Comparison of ENCODE assay signal across 24 mouse cellular contexts in the genomic region with DNA sequence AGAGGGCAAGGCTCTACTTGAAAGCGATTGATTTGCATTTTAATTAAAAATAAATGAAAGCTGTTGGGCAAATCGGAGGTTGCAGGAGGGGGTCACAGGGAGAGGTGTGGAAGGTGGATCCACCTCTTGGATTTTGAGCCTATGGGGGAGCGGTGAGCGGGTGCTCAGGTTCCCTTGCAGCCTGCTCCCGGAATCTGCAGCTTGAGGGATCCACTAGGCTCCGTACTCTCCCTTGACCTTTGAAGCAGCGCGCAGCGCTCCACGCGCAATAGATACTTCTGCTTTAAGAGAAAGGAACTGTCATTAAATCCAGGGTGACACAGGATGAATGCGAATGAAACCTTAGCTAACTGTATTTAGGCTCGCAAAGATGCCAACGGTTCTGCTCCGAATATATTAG. TPM values are rescaled to one million over a fixed set of nuclear protein-coding genes. Genes with fewer than 3 reads are reported as not detected.
A peak's percentile ranks its signal among the peaks of the same experiment; 100 is the strongest.
DNase-seq lines count a peak whose midpoint lies in the region; ATAC-seq lines count a peak whose summit lies in the region.
"Had no signal": no experiment of that assay in that cellular context is flagged by ENCODE, and none has a peak within 500 bp of the region (broad histone marks: within the 10 kb centered on the region; RNA-seq: fewer than 3 reads in every experiment).

No protein-coding gene starts in this region.

- H3K9ac ChIP-seq in midbrain, embryonic 12.5 days (replicated peaks) = no peak overlapping the region
- no peak overlapping the region for H3K9ac ChIP-seq in midbrain, embryonic 16.5 days (ENCODE audit: low read depth, low read length)
- no peak overlapping the region for H3K9ac ChIP-seq in neural tube, embryonic 11.5 days (ENCODE audit: low read length)
- H3K9ac ChIP-seq in forebrain, embryonic 11.5 days (ENCODE audit: low read length) = no peak overlapping the region
- H3K9ac ChIP-seq: embryonic facial prominence, embryonic 13.5 days; forebrain, embryonic 13.5 days; intestine, embryonic 15.5 days had no signal

- no peaks in the 10 kb centered on the region for H3K36me3 ChIP-seq in midbrain, embryonic 12.5 days
- H3K36me3 ChIP-seq in midbrain, embryonic 16.5 days (ENCODE audit: control insufficient read depth, insufficient read depth, low read length) = no peaks in the 10 kb centered on the region
- H3K36me3 ChIP-seq in embryonic facial prominence, embryonic 10.5 days (replicated peaks) = no peaks in the 10 kb centered on the region
- H3K36me3 ChIP-seq in neural tube, embryonic 11.5 days (ENCODE audit: control insufficient read depth, insufficient read depth, low read length) = no peaks in the 10 kb centered on the region
- no peaks in the 10 kb centered on the region for H3K36me3 ChIP-seq in forebrain, embryonic 11.5 days (ENCODE audit: control insufficient read depth, insufficient read depth, low read length)
- H3K36me3 ChIP-seq: embryonic facial prominence, embryonic 13.5 days; heart, embryonic 10.5 days; intestine, embryonic 15.5 days had no signal

- 0 out of 2 replicates have a peak overlapping the region, but pooled peaks have one; percentile 5 for H3K4me3 ChIP-seq in midbrain, embryonic 12.5 days
- no peak overlapping the region for H3K4me3 ChIP-seq in midbrain, embryonic 16.5 days (ENCODE audit: low read depth, low read length)
- peak overlapping the region; percentile 23; the same call in 1 of the 2 replicates for H3K4me3 ChIP-seq in embryonic facial prominence, embryonic 10.5 days
- H3K4me3 ChIP-seq in neural tube, embryonic 11.5 days (ENCODE audit: low read depth, low read length) = no peak overlapping the region
- no peak overlapping the region for H3K4me3 ChIP-seq in forebrain, embryonic 11.5 days (ENCODE audit: low read depth, low read length)
- H3K4me3 ChIP-seq: embryonic facial prominence, embryonic 13.5 days; erythroblast, embryonic 14.5 days; forebrain, embryonic 13.5 days; heart, embryonic 10.5 days; intestine, embryonic 15.5 days; layer of hippocampus, adult 2 months had no signal

- H3K4me1 ChIP-seq in midbrain, embryonic 12.5 days = peaks cover 25% of the 10 kb centered on the region
- peaks cover 15% of the 10 kb centered on the region for H3K4me1 ChIP-seq in midbrain, embryonic 16.5 days (ENCODE audit: control insufficient read depth, insufficient read depth, low read length)
- H3K4me1 ChIP-seq in embryonic facial prominence, embryonic 10.5 days = peaks cover 27% of the 10 kb centered on the region
- H3K4me1 ChIP-seq in neural tube, embryonic 11.5 days (ENCODE audit: control insufficient read depth, insufficient read depth, low read length) = peaks cover 12% of the 10 kb centered on the region
- H3K4me1 ChIP-seq in forebrain, embryonic 11.5 days (replicated peaks; ENCODE audit: control insufficient read depth, insufficient read depth, low read length) = peaks cover 19% of the 10 kb centered on the region

- no peak for ATAC-seq in midbrain, embryonic 12.5 days (ENCODE audit: low FRiP score, low read depth)
- ATAC-seq in midbrain, embryonic 16.5 days = no peak
- ATAC-seq in neural tube, embryonic 11.5 days (ENCODE audit: insufficient read depth, low FRiP score, low TSS enrichment) = no peak
- ATAC-seq in forebrain, embryonic 11.5 days (replicated peaks; ENCODE audit: low FRiP score) = no peak
- ATAC-seq: forebrain, embryonic 13.5 days; intestine, embryonic 15.5 days had no signal

- H3K9me3 ChIP-seq in midbrain, embryonic 12.5 days = no peaks in the 10 kb centered on the region
- H3K9me3 ChIP-seq in midbrain, embryonic 16.5 days (replicated peaks; ENCODE audit: control insufficient read depth, low read length, poor library complexity, severe bottlenecking) = no peaks in the 10 kb centered on the region
- H3K9me3 ChIP-seq in embryonic facial prominence, embryonic 10.5 days = no peaks in the 10 kb centered on the region
- H3K9me3 ChIP-seq in neural tube, embryonic 11.5 days (ENCODE audit: control insufficient read depth, low read length) = no peaks in the 10 kb centered on the region
- H3K9me3 ChIP-seq in forebrain, embryonic 11.5 days (ENCODE audit: control insufficient read depth, low read length) = no peaks in the 10 kb centered on the region
- H3K9me3 ChIP-seq: embryonic facial prominence, embryonic 13.5 days; forebrain, embryonic 13.5 days; heart, embryonic 10.5 days; intestine, embryonic 15.5 days had no signal

- peak; percentile 42 for DNase-seq in embryo, embryonic 9.5 days (ENCODE audit: extremely low spot score)
- DNase-seq in embryo, embryonic 10 days (ENCODE audit: low spot score) = no peak
- peak; percentile 35 for DNase-seq in embryonic facial prominence, embryonic 10.5 days (ENCODE audit: low spot score)
- DNase-seq in neural tube, embryonic 11.5 days (ENCODE audit: low spot score) = no peak
- DNase-seq in forebrain, embryonic 11.5 days (ENCODE audit: low spot score) = no peak
- DNase-seq in kidney, adult 9 months = no peak
- DNase-seq: adrenal gland, postnatal 14 days; cerebellum, adult 2 months; kidney, adult 8-10 months; kidney, postnatal 14 days; thymus, postnatal 25 days had no signal

- H3K27me3 ChIP-seq in midbrain, embryonic 12.5 days = peaks cover 78% of the 10 kb centered on the region
- H3K27me3 ChIP-seq in midbrain, embryonic 16.5 days (ENCODE audit: control insufficient read depth, insufficient read depth, low read depth, low read length) = peaks cover 37% of the 10 kb centered on the region
- H3K27me3 ChIP-seq in embryonic facial prominence, embryonic 10.5 days (replicated peaks; ENCODE audit: low read depth, poor library complexity, severe bottlenecking) = peaks cover 78% of the 10 kb centered on the region
- peaks cover 74% of the 10 kb centered on the region for H3K27me3 ChIP-seq in neural tube, embryonic 11.5 days (ENCODE audit: control insufficient read depth, insufficient read depth, low read length)
- H3K27me3 ChIP-seq in forebrain, embryonic 11.5 days (ENCODE audit: control insufficient read depth, insufficient read depth, low read length) = peaks cover 70% of the 10 kb centered on the region

- peak overlapping the region; percentile 21; the same call in 1 of the 2 replicates for H3K4me2 ChIP-seq in midbrain, embryonic 12.5 days (replicated peaks)
- no peak overlapping the region for H3K4me2 ChIP-seq in midbrain, embryonic 16.5 days (ENCODE audit: low read length)
- peak overlapping the region; percentile 25 for H3K4me2 ChIP-seq in neural tube, embryonic 11.5 days (ENCODE audit: low read depth)
- no peak overlapping the region for H3K4me2 ChIP-seq in forebrain, embryonic 11.5 days (ENCODE audit: low read depth, low read length, severe bottlenecking)
- H3K4me2 ChIP-seq: embryonic facial prominence, embryonic 13.5 days; forebrain, embryonic 13.5 days; intestine, embryonic 15.5 days had no signal

- no peak overlapping the region for H3K27ac ChIP-seq in midbrain, embryonic 12.5 days (replicated peaks)
- no peak overlapping the region for H3K27ac ChIP-seq in midbrain, embryonic 16.5 days (ENCODE audit: low read length)
- no peak overlapping the region for H3K27ac ChIP-seq in embryonic facial prominence, embryonic 10.5 days (replicated peaks)
- H3K27ac ChIP-seq in neural tube, embryonic 11.5 days (ENCODE audit: low read depth, low read length) = no peak overlapping the region
- H3K27ac ChIP-seq in forebrain, embryonic 11.5 days (ENCODE audit: low read depth, low read length) = no peak overlapping the region
- H3K27ac ChIP-seq: embryonic facial prominence, embryonic 13.5 days; forebrain, embryonic 13.5 days; heart, embryonic 10.5 days; intestine, embryonic 15.5 days; layer of hippocampus, adult 2 months; macrophage had no signal

- 1% methylated on average over 15 of the region's 15 CpGs for WGBS in midbrain, embryonic 12.5 days
- 3% methylated on average over 15 of the region's 15 CpGs for WGBS in midbrain, embryonic 16.5 days
- under 1% methylated on average over 15 of the region's 15 CpGs for WGBS in embryonic facial prominence, embryonic 10.5 days
- WGBS in neural tube, embryonic 11.5 days = 2% methylated on average over 15 of the region's 15 CpGs
- WGBS in forebrain, embryonic 11.5 days = 2% methylated on average over 15 of the region's 15 CpGs

RNA-seq across cellular contexts. Expression of gene Nkx6-1, which starts 3.2 kb away (rescaled TPM):
- 6.0 and 7.8 TPM in 2 replicates for polyA plus RNA-seq in midbrain, embryonic 12.5 days (2016; fragmentation: Nextera tagmentation; extraction: Ambion mirVana)
- polyA plus RNA-seq in midbrain, embryonic 16.5 days (2015; fragmentation: Nextera tagmentation; extraction: Ambion mirVana) = 0.94 and 1.6 TPM in 2 replicates
- 0.87 and 4.2 TPM in 2 replicates for polyA plus RNA-seq in embryonic facial prominence, embryonic 10.5 days (2016; fragmentation: Nextera tagmentation; extraction: Ambion mirVana)
- polyA plus RNA-seq in neural tube, embryonic 11.5 days (2014; fragmentation: Nextera tagmentation; extraction: Ambion mirVana) = 7.4 and 7.5 TPM in 2 replicates
- polyA plus RNA-seq in forebrain, embryonic 11.5 days (2014; fragmentation: Nextera tagmentation; extraction: Ambion mirVana) = 1.2 and 1.3 TPM in 2 replicates
- polyA plus RNA-seq: erythroblast, embryonic 14.5 days; heart, postnatal 0 days; limb, embryonic 11.5 days; liver, adult 2 months; liver, embryonic 16.5 days; macrophage had no signal

Comparison
In these comparisons a context has a peak if more than half of its experiments do, and no peak if none do; other contexts are left out.
1. DNase-seq: peak in embryo, embryonic 9.5 days (single experiment) and embryonic facial prominence, embryonic 10.5 days (single experiment); none in embryo, embryonic 10 days (single experiment), neural tube, embryonic 11.5 days (single experiment), forebrain, embryonic 11.5 days (single experiment) and kidney, adult 9 months (single experiment).
2. H3K4me2 ChIP-seq: peak in midbrain, embryonic 12.5 days (single experiment) and neural tube, embryonic 11.5 days (single experiment); none in midbrain, embryonic 16.5 days (single experiment) and forebrain, embryonic 11.5 days (single experiment).
3. H3K4me3 ChIP-seq: peak in midbrain, embryonic 12.5 days (single experiment) and embryonic facial prominence, embryonic 10.5 days (single experiment); none in midbrain, embryonic 16.5 days (single experiment), neural tube, embryonic 11.5 days (single experiment) and forebrain, embryonic 11.5 days (single experiment).